Mouse (Mus musculus) liver, adult 2 months (tissue): Measurements from ENCODE around the gene Xrn2.

Experiments used
- CTCF ChIP-seq: fragments of 200-500 bp; IDR thresholded peaks from 2 replicates; pipeline ENCODE4 v1.5.1; 2011; ENCODE audit warnings: low read depth, low read length, control low read depth
- POLR2A ChIP-seq: fragments of 200-500 bp; IDR thresholded peaks from 2 replicates; pipeline ENCODE4 v1.6.1; 2011; ENCODE audit warnings: low read length, control low read depth; ENCODE audit not compliant: insufficient read depth; ENCODE audit errors: extremely low read depth

DNA sequence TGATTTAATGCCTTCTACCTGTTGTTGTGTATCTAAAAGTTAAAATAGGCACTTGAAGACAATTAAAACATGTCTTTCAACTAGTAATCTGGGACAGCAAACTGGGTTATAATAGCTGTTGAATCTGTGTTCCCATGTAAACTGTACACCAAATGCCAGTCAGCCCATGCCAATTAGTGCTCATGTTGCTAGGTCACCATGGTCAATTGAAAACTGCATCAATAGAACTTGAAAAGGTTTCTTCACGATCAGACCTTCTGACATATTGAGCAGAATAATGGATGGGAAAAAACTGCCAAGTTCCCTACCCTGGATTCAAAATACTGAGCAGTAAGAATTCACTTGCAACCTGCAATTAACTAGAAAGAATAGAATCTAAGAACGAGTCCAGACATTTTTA lies 61.2 kb downstream of the Xrn2 start:
- TF ChIP-seq CTCF (no peak), POLR2A (no peak)
